In genomic region chr10:20285994-20286836, GRCm38 (mm10) we compare ENCODE assay signal across 10 mouse cellular contexts. TPM values are rescaled to one million over a fixed set of nuclear protein-coding genes. Genes with fewer than 3 reads are reported as not detected.
DNase-seq lines count a peak whose midpoint lies in the region; ATAC-seq lines count a peak whose summit lies in the region.
"Had no signal": no experiment of that assay in that cellular context is flagged by ENCODE, and none has a peak within 500 bp of the region (broad histone marks: within the 10 kb centered on the region; RNA-seq: fewer than 3 reads in every experiment).

No protein-coding gene starts in this region.

- no peak; the same call in 1 of the 2 replicates for ATAC-seq in embryonic facial prominence, embryonic 13.5 days (ENCODE audit: insufficient number of reproducible peaks, insufficient read depth, low FRiP score, low TSS enrichment, low read depth)
- peak; percentile 68 for ATAC-seq in hindbrain, embryonic 14.5 days (ENCODE audit: low FRiP score)
- ATAC-seq in neural tube, embryonic 11.5 days (ENCODE audit: insufficient read depth, low FRiP score, low TSS enrichment), result peak; percentile 62

- H3K36me3 ChIP-seq in embryonic facial prominence, embryonic 13.5 days, result no peaks in the 10 kb centered on the region
- no peaks in the 10 kb centered on the region for H3K36me3 ChIP-seq in hindbrain, embryonic 14.5 days (replicated peaks; ENCODE audit: control insufficient read depth, insufficient read depth)
- H3K36me3 ChIP-seq in neural tube, embryonic 11.5 days (ENCODE audit: control insufficient read depth, insufficient read depth, low read length), result no peaks in the 10 kb centered on the region

- H3K4me3 ChIP-seq in embryonic facial prominence, embryonic 13.5 days, result peak overlapping the region; percentile 2; the same call in 1 of the 2 replicates
- H3K4me3 ChIP-seq in hindbrain, embryonic 14.5 days (replicated peaks; ENCODE audit: low read length), result no peak overlapping the region
- no peak overlapping the region for H3K4me3 ChIP-seq in neural tube, embryonic 11.5 days (ENCODE audit: low read depth, low read length)
- H3K4me3 ChIP-seq: myocyte had no signal

- WGBS in embryonic facial prominence, embryonic 13.5 days, result 22% methylated on average over 15 of the region's 15 CpGs
- 9% methylated on average over 15 of the region's 15 CpGs for WGBS in hindbrain, embryonic 14.5 days
- WGBS in neural tube, embryonic 11.5 days, result 27% methylated on average over 15 of the region's 15 CpGs

- intact Hi-C loops in left cerebral cortex, postnatal 14 days (cut with DNase I), result no loop called here
- intact Hi-C loops in left cerebral cortex, postnatal 4 days (cut with DNase I), result no loop called here

- H3K4me2 ChIP-seq in embryonic facial prominence, embryonic 13.5 days, result peak overlapping the region; percentile 53
- peak overlapping the region; percentile 35 for H3K4me2 ChIP-seq in hindbrain, embryonic 14.5 days (replicated peaks)
- peak overlapping the region; percentile 17; the same call in 1 of the 2 replicates for H3K4me2 ChIP-seq in neural tube, embryonic 11.5 days (ENCODE audit: low read depth)

- H3K27ac ChIP-seq in embryonic facial prominence, embryonic 13.5 days, result peak overlapping the region; percentile 78
- H3K27ac ChIP-seq in hindbrain, embryonic 14.5 days, result peak overlapping the region; percentile 84
- H3K27ac ChIP-seq in neural tube, embryonic 11.5 days (ENCODE audit: low read depth, low read length), result peak overlapping the region; percentile 88

- peak overlapping the region; percentile 61 for H3K9ac ChIP-seq in embryonic facial prominence, embryonic 13.5 days
- peak overlapping the region; percentile 47 for H3K9ac ChIP-seq in hindbrain, embryonic 14.5 days
- H3K9ac ChIP-seq in neural tube, embryonic 11.5 days (ENCODE audit: low read length), result peak overlapping the region; percentile 37

- H3K4me1 ChIP-seq in embryonic facial prominence, embryonic 13.5 days, result peaks cover 28% of the 10 kb centered on the region
- peaks cover 29% of the 10 kb centered on the region for H3K4me1 ChIP-seq in hindbrain, embryonic 14.5 days (replicated peaks; ENCODE audit: control insufficient read depth, insufficient read depth, low read length)
- H3K4me1 ChIP-seq in neural tube, embryonic 11.5 days (ENCODE audit: control insufficient read depth, insufficient read depth, low read length), result peaks cover 14% of the 10 kb centered on the region

- H3K9me3 ChIP-seq in embryonic facial prominence, embryonic 13.5 days, result no peaks in the 10 kb centered on the region
- no peaks in the 10 kb centered on the region for H3K9me3 ChIP-seq in hindbrain, embryonic 14.5 days (ENCODE audit: control insufficient read depth, low read length)
- no peaks in the 10 kb centered on the region for H3K9me3 ChIP-seq in neural tube, embryonic 11.5 days (ENCODE audit: control insufficient read depth, low read length)

- DNase-seq in left cerebral cortex, postnatal 14 days (ENCODE audit: low spot score in 2 of 2), result peak; percentile 31 to 37
- DNase-seq in left cerebral cortex, postnatal 4 days, result no peak
- peak; percentile 75 for DNase-seq in hindbrain, embryonic 14.5 days (ENCODE audit: low spot score)
- peak; percentile 51 for DNase-seq in neural tube, embryonic 11.5 days (ENCODE audit: low spot score)
- DNase-seq in urinary bladder, adult 18-20 months (ENCODE audit: low spot score in 2 of 2), result no peak
- no peak for DNase-seq in adipocyte (ENCODE audit: low spot score)
- no peak for DNase-seq in cerebellum, postnatal 36 days

- H3K27me3 ChIP-seq in embryonic facial prominence, embryonic 13.5 days, result no peaks in the 10 kb centered on the region
- H3K27me3 ChIP-seq in hindbrain, embryonic 14.5 days (ENCODE audit: control insufficient read depth, insufficient read depth, low read length), result no peaks in the 10 kb centered on the region
- no peaks in the 10 kb centered on the region for H3K27me3 ChIP-seq in neural tube, embryonic 11.5 days (ENCODE audit: control insufficient read depth, insufficient read depth, low read length)
- H3K27me3 ChIP-seq: Patski had no signal

RNA-seq across cellular contexts. Expression of gene Bclaf1, which starts 26.1 kb away (rescaled TPM):
- total RNA-seq in left cerebral cortex, postnatal 14 days (2021), result 100 to 1,000 TPM; 117 TPM
- 100 to 1,000 TPM; 156 TPM for total RNA-seq in left cerebral cortex, postnatal 4 days (2021)
- polyA plus RNA-seq in embryonic facial prominence, embryonic 13.5 days (2015; fragmentation: Nextera tagmentation; extraction: Ambion mirVana), result 147 and 153 TPM in 2 replicates
- polyA plus RNA-seq in hindbrain, embryonic 14.5 days (2014; fragmentation: Nextera tagmentation; extraction: Ambion mirVana), result 115 and 118 TPM in 2 replicates
- polyA plus RNA-seq in neural tube, embryonic 11.5 days (2014; fragmentation: Nextera tagmentation; extraction: Ambion mirVana), result 163 and 174 TPM in 2 replicates

Comparison
In these comparisons a context has a peak if more than half of its experiments do, and no peak if none do; other contexts are left out.
1. DNase-seq: peak in left cerebral cortex, postnatal 14 days (2 of 2), hindbrain, embryonic 14.5 days (single experiment) and neural tube, embryonic 11.5 days (single experiment); none in left cerebral cortex, postnatal 4 days (single experiment), urinary bladder, adult 18-20 months (0 of 2), adipocyte (single experiment) and cerebellum, postnatal 36 days (0 of 2).
2. Peak in every context shown above with its lines, with median percentiles within 50 percentile points of each other: H3K27ac ChIP-seq, H3K4me2 ChIP-seq and H3K9ac ChIP-seq.